Mouse (Mus musculus) CH12.LX (cell line): ENCODE results near the gene Olfr1378. TPM values are rescaled to one million over a fixed set of nuclear protein-coding genes. Genes with fewer than 3 reads are reported as not detected.
A peak's percentile ranks its signal among the peaks of the same experiment; 100 is the strongest.

Experiments used
- DNase-seq: peaks from one replicate; pipeline ENCODE4 v3.0.0-alpha.2; 2013; ENCODE audit errors: extremely low read depth
- H3K27ac ChIP-seq: 2 replicates; pipeline ENCODE4 v1.5.1; 2012; ENCODE audit warnings: low read depth, mild to moderate bottlenecking, control low read depth, moderate library complexity; ENCODE audit not compliant: insufficient read depth
- H3K27me3 ChIP-seq: replicated peaks from 2 replicates; pipeline ENCODE3; 2012; ENCODE audit warnings: inconsistent platforms
- H3K36me3 ChIP-seq, 2 experiments: replicated peaks in 1 of 2; 2 replicates each; pipeline versions ENCODE3 to v1.6.1; 2012; ENCODE audit warnings: inconsistent platforms in 1 of 2, low read length in 1 of 2, mild to moderate bottlenecking in 1 of 2, mixed read lengths in 1 of 2, moderate library complexity in 1 of 2; ENCODE audit not compliant: control insufficient read depth in 1 of 2, insufficient read depth in 1 of 2
- H3K4me1 ChIP-seq, 2 experiments: 2 replicates each; pipeline ENCODE4 v1.6.1; 2012; ENCODE audit warnings: inconsistent platforms in 1 of 2, moderate library complexity in 1 of 2; ENCODE audit not compliant: insufficient read depth in 2 of 2, control insufficient read depth in 1 of 2
- H3K4me2 ChIP-seq: 2 replicates; pipeline ENCODE4 v1.6.1; 2012; ENCODE audit warnings: low read depth, mild to moderate bottlenecking, control low read depth; ENCODE audit not compliant: poor library complexity, insufficient read depth, severe bottlenecking
- H3K4me3 ChIP-seq, 3 experiments: fragments of 150-350 bp in 1 of 3; sonication (generic) in 1 of 3; replicated peaks in 1 of 3; 2 replicates each; pipeline versions ENCODE3 to v1.5.1; 2011 to 2012; ENCODE audit warnings: low read depth in 2 of 3, low read length in 2 of 3, mild to moderate bottlenecking in 2 of 3, moderate library complexity in 2 of 3, control low read depth in 1 of 3, improper control_type of control experiment in 1 of 3, inconsistent platforms in 1 of 3, mixed read lengths in 1 of 3; ENCODE audit not compliant: poor library complexity in 1 of 3
- H3K79me2 ChIP-seq: replicated peaks from 2 replicates; pipeline ENCODE4 v1.6.1; 2012; ENCODE audit warnings: mild to moderate bottlenecking, moderate library complexity; ENCODE audit not compliant: control insufficient read depth, poor library complexity, insufficient read depth, severe bottlenecking; ENCODE audit errors: extremely low read depth
- H3K9ac ChIP-seq: 2 replicates; pipeline ENCODE4 v1.6.1; 2012; ENCODE audit warnings: low read depth, mild to moderate bottlenecking, control low read depth, moderate library complexity; ENCODE audit not compliant: insufficient read depth
- H3K9me3 ChIP-seq: replicated peaks from 2 replicates; pipeline ENCODE3; 2012; ENCODE audit warnings: low read length, inconsistent platforms, mixed read lengths
- BHLHE40 ChIP-seq: IDR thresholded peaks from 2 replicates; pipeline ENCODE4 v1.6.1; 2011; ENCODE audit warnings: mild to moderate bottlenecking, low read depth, low read length, improper control_type of control experiment
- CHD1 ChIP-seq: IDR thresholded peaks from 2 replicates; pipeline ENCODE4 v1.6.1; 2012; ENCODE audit warnings: low read depth, low read length, improper control_type of control experiment, inconsistent platforms
- CHD2 ChIP-seq: IDR thresholded peaks from 2 replicates; pipeline ENCODE4 v1.6.1; 2011; ENCODE audit warnings: low read length, improper control_type of control experiment
- CTCF ChIP-seq, 2 experiments: IDR thresholded peaks in 1 of 2; conservative IDR thresholded peaks in 1 of 2; 2 replicates each; pipeline ENCODE4 v1.5.1; 2011 to 2012; ENCODE audit warnings: low read depth in 2 of 2, low read length in 2 of 2, improper control_type of control experiment in 1 of 2, inconsistent platforms in 1 of 2, mild to moderate bottlenecking in 1 of 2, moderate library complexity in 1 of 2
- E2F4 ChIP-seq: IDR thresholded peaks from 2 replicates; pipeline ENCODE4 v1.6.1; 2011; ENCODE audit warnings: low read depth, low read length, improper control_type of control experiment; ENCODE audit not compliant: insufficient replicate concordance
- ELF1 ChIP-seq: IDR thresholded peaks from 2 replicates; pipeline ENCODE4 v1.6.1; 2014; ENCODE audit warnings: low read depth, mild to moderate bottlenecking, inconsistent platforms, low read length, improper control_type of control experiment
- EP300 ChIP-seq: IDR thresholded peaks from 2 replicates; pipeline ENCODE4 v1.6.1; 2011; ENCODE audit warnings: low read length, improper control_type of control experiment
- ETS1 ChIP-seq: conservative IDR thresholded peaks from 2 replicates; pipeline ENCODE4 v1.6.1; 2012; ENCODE audit warnings: low read depth, mild to moderate bottlenecking, inconsistent platforms, low read length, improper control_type of control experiment, moderate library complexity
- JUN ChIP-seq: IDR thresholded peaks from 2 replicates; pipeline ENCODE4 v1.6.1; 2011; ENCODE audit warnings: low read depth, mild to moderate bottlenecking, low read length, improper control_type of control experiment, moderate library complexity; ENCODE audit not compliant: insufficient read depth
- JUND ChIP-seq: conservative IDR thresholded peaks from 2 replicates; pipeline ENCODE4 v1.6.1; 2011; ENCODE audit warnings: low read depth, low read length, improper control_type of control experiment
- KAT2A ChIP-seq: IDR thresholded peaks from 2 replicates; pipeline ENCODE4 v1.6.1; 2012; ENCODE audit warnings: low read length, improper control_type of control experiment, inconsistent platforms; ENCODE audit not compliant: insufficient replicate concordance
- MAFK ChIP-seq: IDR thresholded peaks from 2 replicates; pipeline ENCODE4 v1.6.1; 2011; ENCODE audit warnings: low read length, improper control_type of control experiment; ENCODE audit not compliant: insufficient replicate concordance
- MAX ChIP-seq: IDR thresholded peaks from 2 replicates; pipeline ENCODE4 v1.6.1; 2011; ENCODE audit warnings: low read length, improper control_type of control experiment
- MAZ ChIP-seq: IDR thresholded peaks from 2 replicates; pipeline ENCODE4 v1.6.1; 2012; ENCODE audit warnings: low read depth, mild to moderate bottlenecking, inconsistent platforms, low read length, improper control_type of control experiment, moderate library complexity
- MEF2A ChIP-seq: IDR thresholded peaks from 2 replicates; pipeline ENCODE4 v1.6.1; 2014; ENCODE audit warnings: low read depth, mild to moderate bottlenecking, inconsistent platforms, low read length, improper control_type of control experiment, borderline replicate concordance
- MXI1 ChIP-seq: IDR thresholded peaks from 2 replicates; pipeline ENCODE4 v1.6.1; 2011; ENCODE audit warnings: mild to moderate bottlenecking, low read depth, low read length, improper control_type of control experiment
- MYC ChIP-seq: IDR thresholded peaks from 2 replicates; pipeline ENCODE4 v1.6.1; 2011; ENCODE audit warnings: low read depth, mild to moderate bottlenecking, improper control_type of control experiment, low read length
- NRF1 ChIP-seq: IDR thresholded peaks from 2 replicates; pipeline ENCODE4 v1.6.1; 2014; ENCODE audit warnings: low read depth, mild to moderate bottlenecking, inconsistent platforms, low read length, improper control_type of control experiment, moderate library complexity
- PAX5 ChIP-seq: IDR thresholded peaks from 2 replicates; pipeline ENCODE4 v1.6.1; 2012; ENCODE audit warnings: low read length, inconsistent platforms, mixed read lengths
- POLR2A ChIP-seq: IDR thresholded peaks from 2 replicates; pipeline ENCODE4 v1.6.1; 2011; ENCODE audit warnings: low read depth, mild to moderate bottlenecking, improper control_type of control experiment, low read length
- POLR2AphosphoS2 ChIP-seq: IDR thresholded peaks from 2 replicates; pipeline ENCODE4 v1.6.1; 2011; ENCODE audit warnings: low read depth, low read length, improper control_type of control experiment
- RCOR1 ChIP-seq: conservative IDR thresholded peaks from 2 replicates; pipeline ENCODE4 v1.6.1; 2012; ENCODE audit warnings: low read depth, mild to moderate bottlenecking, inconsistent platforms, low read length, improper control_type of control experiment
- TBP ChIP-seq: conservative IDR thresholded peaks from 2 replicates; pipeline ENCODE4 v1.6.1; 2011; ENCODE audit warnings: low read depth, low read length, improper control_type of control experiment
- TCF12 ChIP-seq: IDR thresholded peaks from 2 replicates; pipeline ENCODE4 v1.6.1; 2014; ENCODE audit warnings: low read depth, mild to moderate bottlenecking, inconsistent platforms, low read length, improper control_type of control experiment
- UBTF ChIP-seq: IDR thresholded peaks from 2 replicates; pipeline ENCODE4 v1.6.1; 2012; ENCODE audit warnings: low read depth, mild to moderate bottlenecking, inconsistent platforms, low read length, improper control_type of control experiment, moderate library complexity
- USF1 ChIP-seq: IDR thresholded peaks from 2 replicates; pipeline ENCODE4 v1.6.1; 2014; ENCODE audit warnings: low read depth, mild to moderate bottlenecking, inconsistent platforms, low read length, improper control_type of control experiment
- USF2 ChIP-seq: conservative IDR thresholded peaks from 2 replicates; pipeline ENCODE4 v1.6.1; 2011; ENCODE audit warnings: low read depth, low read length, improper control_type of control experiment
- ZKSCAN1 ChIP-seq: IDR thresholded peaks from 2 replicates; pipeline ENCODE4 v1.6.1; 2012; ENCODE audit warnings: low read depth, inconsistent platforms, low read length, improper control_type of control experiment, borderline replicate concordance
- ZMIZ1 ChIP-seq: IDR thresholded peaks from 2 replicates; pipeline ENCODE4 v1.6.1; 2012; ENCODE audit warnings: low read depth, mild to moderate bottlenecking, inconsistent platforms, low read length, improper control_type of control experiment
- dilution Hi-C: fragments of 300-500 bp; cut with MboI; formaldehyde crosslinking; loops from 2 replicates; pipeline ENCODE4 v1.14.3; 2020; ENCODE audit warnings: low sequenced_read_pairs; ENCODE audit not compliant: extremely low pct_unique_long_range_greater_than_20kb, extremely low pct_ligation_motif_present
- in situ Hi-C: fragments of 300-500 bp; cut with MboI; formaldehyde crosslinking; loops from 3 replicates; pipeline ENCODE4 v1.14.3; 2019; ENCODE audit warnings: low sequenced_read_pairs, low pct_ligation_motif_present, low pct_unique_long_range_greater_than_20kb, mixed read lengths
- polyA plus RNA-seq: library from polyadenylated mRNA; unstranded; fragments of >175 nt; gene quantifications from 2 replicates; pipeline ENCODE4 v1.2.1, GENCODE M21; 2012; ENCODE audit warnings: low read depth; ENCODE audit not compliant: insufficient read length
- total RNA-seq, 2 experiments: library from RNA; depleted of rRNA; stranded (reverse); fragments of 300-350 nt in 1 of 2; fragments of >200 nt in 1 of 2; gene quantifications; 2 replicates each; pipeline ENCODE4 v1.2.3; 2012 to 2014

Gene Olfr1378
- total and polyA plus RNA-seq, 3 experiments, result not detected

DNA sequence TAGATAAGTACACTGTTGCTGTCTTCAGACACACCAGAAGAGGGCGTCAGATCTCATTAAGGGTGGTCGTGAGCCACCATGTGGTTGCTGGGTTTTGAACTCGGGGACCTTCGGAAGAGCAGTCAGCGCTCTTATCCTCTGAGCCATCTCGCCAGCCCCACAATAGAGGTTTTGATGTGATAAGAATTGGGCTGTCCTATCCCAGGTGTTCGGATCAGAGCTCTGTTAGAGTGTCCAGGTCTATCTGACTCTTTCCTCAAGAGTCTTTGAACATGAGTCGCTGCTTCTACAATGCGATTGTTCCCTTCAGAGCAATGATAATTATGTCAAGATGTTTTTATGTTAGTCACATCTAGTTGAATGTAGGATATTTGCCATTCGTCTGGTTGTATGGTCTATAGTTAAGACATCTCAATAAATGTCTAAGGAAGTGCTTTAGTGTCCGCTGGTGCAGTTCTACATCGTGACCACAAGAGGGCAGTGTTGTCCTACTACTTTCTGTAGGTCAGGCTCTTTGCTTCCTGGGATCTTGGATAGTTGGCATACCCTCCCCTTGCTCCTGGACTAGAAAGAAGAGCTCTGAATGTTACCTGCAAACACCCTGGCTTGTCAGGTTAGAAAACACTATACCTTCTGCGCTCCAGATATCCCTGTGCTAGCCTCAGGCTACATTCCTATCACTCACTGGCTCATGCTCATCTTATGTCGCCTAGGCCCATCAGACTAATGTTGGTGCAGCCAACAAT is 26.5 kb upstream of the Olfr1378 start (continued):
- TF ChIP-seq MAZ (no peak), TCF12 (no peak), ZMIZ1 (no peak), TBP (no peak), MAX (no peak), KAT2A (no peak), USF1 (no peak), USF2 (no peak), E2F4 (peak; percentile 37; the same call in 1 of the 2 replicates), MAFK (no peak), JUND (no peak; the same call in 1 of the 2 replicates), NRF1 (no peak), CTCF (conservative IDR thresholded peaks at IDR 0.05 in 1 of 2, IDR thresholded peaks at IDR 0.05 in 1 of 2; ENCODE audit: low read depth in 2 of 2, low read length in 2 of 2) (peak; percentile 96 to 100), BHLHE40 (no peak), CHD1 (no peak), UBTF (no peak), EP300 (no peak), ETS1 (no peak), POLR2A (no peak), JUN (no peak), ELF1 (peak; percentile 50; the same call in 1 of the 2 replicates)
- TF ChIP-seq, all 38 proteins: peak for 7

- no peaks in the 10 kb centered on the region; the same call in 1 of the 2 replicates for H3K79me2 ChIP-seq
- H3K36me3 ChIP-seq, result no peaks in the 10 kb centered on the region
- TF ChIP-seq USF2 (no peak), POLR2AphosphoS2 (no peak), E2F4 (no peak), ETS1 (no peak), PAX5 (no peak), CHD1 (no peak), TCF12 (no peak), BHLHE40 (no peak), MYC (no peak), MAX (no peak), MXI1 (no peak), RCOR1 (no peak), NRF1 (no peak), ELF1 (no peak), CHD2 (no peak), MEF2A (no peak), ZKSCAN1 (no peak), TBP (no peak)
- DNase-seq, result no peak
- peaks cover 6% of the 10 kb centered on the region for H3K9me3 ChIP-seq
- no peak overlapping the region for H3K9ac ChIP-seq
- H3K4me1 ChIP-seq, result no peaks in the 10 kb centered on the region
- no peak overlapping the region for H3K4me3 ChIP-seq
- peaks cover 62% of the 10 kb centered on the region for H3K27me3 ChIP-seq
- in situ Hi-C loops (loop anchor here (25.0 kb wide), 1 partner anchor 595 kb away; no protein-coding TSS in a partner anchor), dilution Hi-C loops (no loop called here)
- H3K27ac ChIP-seq, result no peak overlapping the region
- H3K4me2 ChIP-seq, result no peak overlapping the region
These were observed 23.9 kb upstream of the Olfr1378 start for GRCm38 (mm10) chr11:50942386-50942785.
